Mouse (Mus musculus) hindbrain, embryonic 11.5 days (tissue): Measurements from ENCODE around the gene Trdmt1. TPM values are rescaled to one million over a fixed set of nuclear protein-coding genes. Genes with fewer than 3 reads are reported as not detected.

Experiments used
- ATAC-seq: fragments of 200-750 bp; cut with Nextera tagmentation; 2 replicates; pipeline ENCODE4 v1.8.0; 2017; ENCODE audit warnings: mild to moderate bottlenecking, moderate TSS enrichment, moderate library complexity; ENCODE audit not compliant: low FRiP score
- DNase-seq: peaks from one replicate; pipeline ENCODE4 v3.0.0-alpha.2; 2015; ENCODE audit warnings: low spot score
- H3K27ac ChIP-seq: fragments of 300-500 bp; sonication (generic); 2 replicates; pipeline ENCODE4 v1.5.1; 2014; ENCODE audit warnings: mild to moderate bottlenecking, low read depth, low read length
- H3K27me3 ChIP-seq: fragments of 300-500 bp; sonication (generic); 2 replicates; pipeline ENCODE4 v1.6.1; 2014; ENCODE audit warnings: mild to moderate bottlenecking, low read length, moderate library complexity, mixed read lengths; ENCODE audit not compliant: control insufficient read depth, insufficient read depth
- H3K36me3 ChIP-seq: fragments of 300-500 bp; sonication (generic); 2 replicates; pipeline ENCODE4 v1.6.1; 2014; ENCODE audit warnings: mild to moderate bottlenecking, low read length, moderate library complexity, mixed read lengths; ENCODE audit not compliant: control insufficient read depth, insufficient read depth
- H3K4me1 ChIP-seq: fragments of 300-500 bp; sonication (generic); replicated peaks from 2 replicates; pipeline ENCODE4 v1.6.1; 2014; ENCODE audit warnings: low read length, mixed read lengths; ENCODE audit not compliant: control insufficient read depth, insufficient read depth
- H3K4me2 ChIP-seq: fragments of 300-500 bp; sonication (generic); replicated peaks from 2 replicates; pipeline ENCODE4 v1.6.1; 2014; ENCODE audit warnings: mild to moderate bottlenecking, low read depth, low read length
- H3K4me3 ChIP-seq: fragments of 300-500 bp; sonication (generic); 2 replicates; pipeline ENCODE4 v1.5.1; 2014; ENCODE audit warnings: low read depth, low read length
- H3K9ac ChIP-seq: fragments of 300-500 bp; sonication (generic); 2 replicates; pipeline ENCODE4 v1.6.1; 2014; ENCODE audit warnings: low read depth, low read length
- H3K9me3 ChIP-seq: fragments of 300-500 bp; sonication (generic); 2 replicates; pipeline ENCODE4 v1.6.1; 2016; ENCODE audit warnings: low read length; ENCODE audit not compliant: control insufficient read depth
- WGBS: fragments of 180-500 bp; shearing (Covaris S2); extraction: QIAGEN DNeasy Blood & Tissue Kit; methylation state at CpG from one replicate; pipeline ENCODE4 v1.1.7; 2014; 5-methylcytosine and 5-hydroxymethylcytosine counted together
- polyA plus RNA-seq: library from polyadenylated mRNA; unstranded; fragments of >200 nt; fragmentation: Nextera tagmentation; extraction: Ambion mirVana; gene quantifications from 2 replicates; pipeline ENCODE4 v1.2.1, GENCODE M21; 2014

Trdmt1 gene
- polyA plus RNA-seq, 1 experiment from 2014 or later = 8.7 TPM

DNA sequence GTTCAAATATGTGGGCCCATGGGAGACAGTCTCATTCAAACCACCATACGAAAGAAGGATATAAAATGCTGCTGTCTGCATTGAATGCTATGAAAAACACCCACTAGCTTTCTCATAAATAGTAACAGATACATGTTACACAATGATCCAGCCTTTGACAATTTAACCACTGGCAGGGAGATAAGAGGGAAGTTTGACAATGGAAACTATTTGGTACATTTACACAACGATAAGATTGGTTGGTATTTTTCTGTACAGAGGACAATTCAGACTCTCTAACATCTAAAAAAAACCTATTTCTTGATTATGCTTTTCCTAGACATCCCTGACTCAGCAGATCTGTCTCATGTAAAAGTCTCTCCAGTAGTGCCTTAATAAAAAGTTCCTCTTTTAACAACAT lies 48.4 kb downstream of the Trdmt1 start:
- Histone ChIP-seq H3K4me2 (no peak overlapping the region), H3K36me3 (no peaks in the 10 kb centered on the region), H3K4me1 (no peaks in the 10 kb centered on the region; the same call in 1 of the 2 replicates), H3K27ac (no peak overlapping the region), H3K9ac (no peak overlapping the region), H3K27me3 (no peaks in the 10 kb centered on the region), H3K4me3 (no peak overlapping the region), H3K9me3 (no peaks in the 10 kb centered on the region)
- ATAC-seq (no peak), DNase-seq (no peak)
- 86% methylated on average over 2 of the region's 2 CpGs for WGBS

- DNase-seq = no peak
- Histone ChIP-seq H3K27me3 (no peaks in the 10 kb centered on the region), H3K4me2 (no peak overlapping the region), H3K9ac (no peak overlapping the region), H3K36me3 (no peaks in the 10 kb centered on the region), H3K4me3 (no peak overlapping the region), H3K4me1 (no peaks in the 10 kb centered on the region), H3K27ac (no peak overlapping the region), H3K9me3 (no peaks in the 10 kb centered on the region)
- 80% methylated on average over 4 of the region's 4 CpGs for WGBS
- ATAC-seq = no peak
Observed at GRCm38 (mm10) chr2:13492927-13493326, 51.5 kb downstream of the Trdmt1 start.

DNA sequence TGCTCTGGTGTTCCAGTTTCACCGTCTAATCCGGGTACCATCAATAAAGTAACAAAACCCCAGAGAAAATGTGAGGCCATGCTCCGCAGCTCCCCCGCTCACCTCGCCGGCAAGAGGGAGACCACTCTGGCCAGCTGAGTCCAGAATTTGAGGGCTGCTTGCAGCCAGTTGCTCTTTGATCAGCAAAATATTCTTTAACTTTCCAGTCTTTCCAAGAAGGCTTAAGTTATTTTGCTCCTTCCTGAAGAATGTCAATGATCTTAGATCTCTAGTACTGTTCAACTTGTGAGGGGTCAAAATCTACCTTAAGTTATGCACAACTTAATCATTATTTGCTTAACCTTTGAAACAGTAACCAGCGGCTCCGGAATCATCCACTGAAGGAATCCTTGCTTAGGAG lies 52.7 kb downstream of the Trdmt1 start, which contains the start of gene Cubn:
Cubn (minus strand) TSS at position 80 of the 400 bp plus-strand sequence.
- 34% methylated on average over 8 of the region's 8 CpGs for WGBS
- DNase-seq (no peak), ATAC-seq (no peak)
- Histone ChIP-seq H3K4me1 (no peaks in the 10 kb centered on the region), H3K4me3 (no peak within 1 kb of the TSS), H3K27me3 (no peaks in the 10 kb centered on the region), H3K9ac (no peak within 1 kb of the TSS), H3K9me3 (no peaks in the 10 kb centered on the region), H3K36me3 (no peaks in the 10 kb centered on the region), H3K4me2 (no peak within 1 kb of the TSS), H3K27ac (no peak within 1 kb of the TSS)

- ATAC-seq (no peak), DNase-seq (no peak)
- Histone ChIP-seq H3K9ac (no peak overlapping the region), H3K27me3 (no peaks in the 10 kb centered on the region), H3K36me3 (no peaks in the 10 kb centered on the region), H3K4me1 (no peaks in the 10 kb centered on the region), H3K4me3 (no peak overlapping the region), H3K9me3 (no peaks in the 10 kb centered on the region), H3K27ac (no peak overlapping the region), H3K4me2 (no peak overlapping the region)
- 87% methylated on average over 2 of the region's 2 CpGs for WGBS
Observed at GRCm38 (mm10) chr2:13490480-13490879, 54.0 kb downstream of the Trdmt1 start.

DNA sequence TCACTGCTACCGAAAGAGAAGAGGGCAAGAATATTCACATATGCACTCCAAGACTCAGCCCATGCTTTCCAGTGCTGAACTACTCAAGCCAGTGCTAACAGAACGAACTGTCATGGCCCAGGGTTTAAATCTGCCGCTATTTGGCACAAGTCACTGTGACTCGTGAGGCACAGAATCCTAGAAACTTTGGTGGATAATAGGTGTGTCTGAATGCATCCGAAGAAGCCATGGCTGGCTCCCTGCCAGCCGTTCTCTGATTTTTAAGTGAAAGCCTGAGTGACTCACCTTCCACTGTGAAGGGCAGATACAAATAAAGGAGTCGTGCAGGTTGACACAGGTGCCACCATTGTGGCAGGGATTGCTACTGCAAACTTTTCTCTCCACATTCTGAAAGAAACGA lies 58.0 kb downstream of the Trdmt1 start:
- Histone ChIP-seq H3K9me3 (no peaks in the 10 kb centered on the region), H3K4me2 (no peak overlapping the region), H3K4me1 (no peaks in the 10 kb centered on the region), H3K27ac (no peak overlapping the region), H3K36me3 (no peaks in the 10 kb centered on the region), H3K9ac (no peak overlapping the region), H3K27me3 (no peaks in the 10 kb centered on the region), H3K4me3 (no peak overlapping the region)
- ATAC-seq (no peak), DNase-seq (no peak)
- WGBS = 85% methylated on average over 8 of the region's 8 CpGs

GRCm38 (mm10) chr2:13484566-13484965 lies 59.9 kb downstream of the Trdmt1 start:
- Histone ChIP-seq H3K9me3 (no peaks in the 10 kb centered on the region), H3K27ac (no peak overlapping the region), H3K4me2 (no peak overlapping the region), H3K27me3 (no peaks in the 10 kb centered on the region), H3K4me1 (no peaks in the 10 kb centered on the region), H3K4me3 (no peak overlapping the region), H3K9ac (no peak overlapping the region), H3K36me3 (no peaks in the 10 kb centered on the region)
- 87% methylated on average over 3 of the region's 3 CpGs for WGBS
- DNase-seq (no peak), ATAC-seq (no peak)

DNA sequence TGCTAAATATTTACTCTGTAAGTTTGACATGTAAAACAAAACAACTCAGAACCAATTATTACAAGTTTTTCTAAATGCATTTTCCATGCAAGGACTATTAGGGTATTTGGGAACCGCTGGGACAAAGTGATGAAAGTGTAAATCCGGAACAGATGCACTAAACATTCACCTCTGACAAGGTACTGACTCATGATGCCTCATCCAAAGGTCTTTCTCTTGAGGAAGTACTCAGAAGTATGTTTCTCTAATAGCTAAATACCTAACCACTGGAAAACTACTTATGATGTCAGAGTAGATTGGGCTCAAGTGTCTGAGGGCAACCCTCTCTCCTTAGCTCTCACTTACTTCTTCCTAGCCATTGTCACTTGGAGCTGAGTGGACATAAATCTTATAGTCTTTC lies 63.7 kb downstream of the Trdmt1 start:
- H3K36me3 ChIP-seq = no peaks in the 10 kb centered on the region
- H3K27me3 ChIP-seq = no peaks in the 10 kb centered on the region
- no peak overlapping the region for H3K9ac ChIP-seq
- no peak for DNase-seq
- H3K4me1 ChIP-seq = no peaks in the 10 kb centered on the region
- 87% methylated on average over 2 of the region's 2 CpGs for WGBS
- no peak for ATAC-seq
- no peaks in the 10 kb centered on the region for H3K9me3 ChIP-seq
- no peak overlapping the region for H3K4me3 ChIP-seq
- H3K27ac ChIP-seq = no peak overlapping the region
- no peak overlapping the region for H3K4me2 ChIP-seq

- Histone ChIP-seq H3K4me1 (no peaks in the 10 kb centered on the region), H3K4me2 (no peak overlapping the region), H3K9me3 (no peaks in the 10 kb centered on the region), H3K36me3 (no peaks in the 10 kb centered on the region), H3K27ac (no peak overlapping the region), H3K4me3 (no peak overlapping the region), H3K9ac (no peak overlapping the region), H3K27me3 (no peaks in the 10 kb centered on the region)
- WGBS = 96% methylated on average over 7 of the region's 7 CpGs
- DNase-seq (no peak), ATAC-seq (no peak)
Observed at GRCm38 (mm10) chr2:13479165-13479564, 65.3 kb downstream of the Trdmt1 start.

GRCm38 (mm10) chr2:13470108-13470507 lies 74.4 kb downstream of the Trdmt1 start:
- Histone ChIP-seq H3K9me3 (no peaks in the 10 kb centered on the region), H3K4me1 (no peaks in the 10 kb centered on the region), H3K4me3 (no peak overlapping the region), H3K36me3 (no peaks in the 10 kb centered on the region), H3K9ac (no peak overlapping the region), H3K27me3 (no peaks in the 10 kb centered on the region), H3K4me2 (no peak overlapping the region), H3K27ac (no peak overlapping the region)
- no peak for ATAC-seq
- WGBS = 95% methylated on average over 3 of the region's 3 CpGs
- DNase-seq = no peak
